Mouse (Mus musculus) embryonic facial prominence, embryonic 10.5 days (tissue): ENCODE measurements around the gene Zbtb16. TPM values are rescaled to one million over a fixed set of nuclear protein-coding genes. Genes with fewer than 3 reads are reported as not detected.

Source experiments
- DNase-seq: peaks from one replicate; pipeline ENCODE4 v3.0.0-alpha.2; 2017; ENCODE audit warnings: low spot score
- H3K27ac ChIP-seq: fragments of 300-500 bp; sonication (generic); replicated peaks from 2 replicates; pipeline ENCODE4 v1.5.1; 2016; ENCODE audit warnings: mild to moderate bottlenecking
- H3K27me3 ChIP-seq: fragments of 300-500 bp; sonication (generic); replicated peaks from 2 replicates; pipeline ENCODE4 v1.6.1; 2016; ENCODE audit warnings: low read depth, mild to moderate bottlenecking; ENCODE audit not compliant: poor library complexity, severe bottlenecking
- H3K36me3 ChIP-seq: fragments of 300-500 bp; sonication (generic); replicated peaks from 2 replicates; pipeline ENCODE4 v1.6.1; 2016; ENCODE audit warnings: mild to moderate bottlenecking, moderate library complexity
- H3K4me1 ChIP-seq: fragments of 300-500 bp; sonication (generic); 2 replicates; pipeline ENCODE4 v1.6.1; 2016
- H3K4me3 ChIP-seq: fragments of 300-500 bp; sonication (generic); 2 replicates; pipeline ENCODE4 v1.5.1; 2016; ENCODE audit warnings: mild to moderate bottlenecking, moderate library complexity
- H3K9me3 ChIP-seq: fragments of 300-500 bp; sonication (generic); 2 replicates; pipeline ENCODE4 v1.6.1; 2016; ENCODE audit warnings: mild to moderate bottlenecking
- WGBS: fragments of 180-500 bp; shearing (Covaris S2); methylation state at CpG from one replicate; pipeline ENCODE4 v1.1.7; 2016; 5-methylcytosine and 5-hydroxymethylcytosine counted together
- polyA plus RNA-seq: library from polyadenylated mRNA; unstranded; fragments of >200 nt; fragmentation: Nextera tagmentation; extraction: Ambion mirVana; gene quantifications from 2 replicates; pipeline ENCODE4 v1.2.1, GENCODE M21; 2016

The Zbtb16 gene
- polyA plus RNA-seq, 1 experiment from 2014 or later, result 15.8 TPM

GRCm38 (mm10) chr9:48652026-48652425 is 184.0 kb downstream of the Zbtb16 start:
- DNase-seq, result no peak
- no peak overlapping the region for H3K4me3 ChIP-seq
- H3K4me1 ChIP-seq, result peaks cover 89% of the 10 kb centered on the region
- WGBS, result 42% methylated on average over 4 of the region's 4 CpGs
- no peaks in the 10 kb centered on the region for H3K9me3 ChIP-seq
- H3K36me3 ChIP-seq, result peaks cover 7% of the 10 kb centered on the region
- no peak overlapping the region for H3K27ac ChIP-seq
- peaks cover 24% of the 10 kb centered on the region for H3K27me3 ChIP-seq

GRCm38 (mm10) chr9:48650846-48651245 is 185.2 kb downstream of the Zbtb16 start:
- Histone ChIP-seq H3K9me3 (no peaks in the 10 kb centered on the region), H3K4me1 (peaks cover 85% of the 10 kb centered on the region), H3K27ac (no peak overlapping the region), H3K27me3 (peaks cover 26% of the 10 kb centered on the region), H3K4me3 (no peak overlapping the region), H3K36me3 (no peaks in the 10 kb centered on the region)
- DNase-seq, result peak; percentile 5
- 84% methylated on average over 2 of the region's 2 CpGs for WGBS

GRCm38 (mm10) chr9:48649851-48650685 is 186.0 kb downstream of the Zbtb16 start:
- Histone ChIP-seq H3K27me3 (peaks cover 26% of the 10 kb centered on the region), H3K9me3 (no peaks in the 10 kb centered on the region), H3K36me3 (no peaks in the 10 kb centered on the region), H3K27ac (peak overlapping the region; percentile 82), H3K4me1 (peaks cover 77% of the 10 kb centered on the region), H3K4me3 (peak overlapping the region; percentile 52)
- peak; percentile 22 for DNase-seq
- 28% methylated on average over 17 of the region's 17 CpGs for WGBS

GRCm38 (mm10) chr9:48649098-48649766 is 186.8 kb downstream of the Zbtb16 start:
- H3K36me3 ChIP-seq, result no peaks in the 10 kb centered on the region
- H3K9me3 ChIP-seq, result peaks cover 7% of the 10 kb centered on the region
- peak overlapping the region; percentile 52 for H3K4me3 ChIP-seq
- DNase-seq, result peak; percentile 83
- H3K27me3 ChIP-seq, result peaks cover 26% of the 10 kb centered on the region
- H3K4me1 ChIP-seq, result peaks cover 69% of the 10 kb centered on the region
- under 1% methylated on average over 22 of the region's 22 CpGs for WGBS
- peak overlapping the region; percentile 82 for H3K27ac ChIP-seq

GRCm38 (mm10) chr9:48648285-48649097 is 187.5 kb downstream of the Zbtb16 start:
- WGBS, result 33% methylated on average over 12 of the region's 12 CpGs

GRCm38 (mm10) chr9:48647648-48648284 is 188.3 kb downstream of the Zbtb16 start:
- H3K4me1 ChIP-seq, result peaks cover 57% of the 10 kb centered on the region
- H3K9me3 ChIP-seq, result peaks cover 9% of the 10 kb centered on the region
- peak overlapping the region; percentile 82; the same call in 1 of the 2 replicates for H3K27ac ChIP-seq
- peak; percentile 23 for DNase-seq
- H3K27me3 ChIP-seq, result peaks cover 23% of the 10 kb centered on the region
- WGBS, result 16% methylated on average over 10 of the region's 10 CpGs
- no peak overlapping the region for H3K4me3 ChIP-seq
- no peaks in the 10 kb centered on the region for H3K36me3 ChIP-seq

More at GRCm38 (mm10) chr9:48648285-48649097, 187.5 kb downstream of the Zbtb16 start:
- peak; percentile 13 for DNase-seq
- H3K27ac ChIP-seq, result peak overlapping the region; percentile 82
- H3K4me3 ChIP-seq, result peak overlapping the region; percentile 52
- H3K36me3 ChIP-seq, result no peaks in the 10 kb centered on the region
- peaks cover 61% of the 10 kb centered on the region for H3K4me1 ChIP-seq
- H3K9me3 ChIP-seq, result peaks cover 9% of the 10 kb centered on the region
- H3K27me3 ChIP-seq, result peaks cover 26% of the 10 kb centered on the region

GRCm38 (mm10) chr9:48646781-48647647 is 189.0 kb downstream of the Zbtb16 start:
- no peak overlapping the region for H3K4me3 ChIP-seq
- H3K36me3 ChIP-seq, result no peaks in the 10 kb centered on the region
- peak; percentile 11 for DNase-seq
- peaks cover 20% of the 10 kb centered on the region for H3K27me3 ChIP-seq
- peaks cover 53% of the 10 kb centered on the region for H3K4me1 ChIP-seq
- H3K27ac ChIP-seq, result peak overlapping the region; percentile 57; the same call in 1 of the 2 replicates
- 42% methylated on average over 16 of the region's 16 CpGs for WGBS
- H3K9me3 ChIP-seq, result peaks cover 9% of the 10 kb centered on the region

- Histone ChIP-seq H3K27ac (no peak overlapping the region), H3K36me3 (no peaks in the 10 kb centered on the region), H3K4me1 (peaks cover 47% of the 10 kb centered on the region), H3K9me3 (peaks cover 9% of the 10 kb centered on the region), H3K4me3 (no peak overlapping the region), H3K27me3 (peaks cover 20% of the 10 kb centered on the region)
- WGBS, result 25% methylated on average over 4 of the region's 4 CpGs
- peak; percentile 76 for DNase-seq
These were observed 189.8 kb downstream of the Zbtb16 start for GRCm38 (mm10) chr9:48646251-48646650.

GRCm38 (mm10) chr9:48645648-48646126 is 190.3 kb downstream of the Zbtb16 start:
- no peak overlapping the region for H3K4me3 ChIP-seq
- WGBS, result 63% methylated on average over 4 of the region's 4 CpGs
- H3K4me1 ChIP-seq, result peaks cover 42% of the 10 kb centered on the region
- peaks cover 20% of the 10 kb centered on the region for H3K27me3 ChIP-seq
- H3K9me3 ChIP-seq, result peaks cover 9% of the 10 kb centered on the region
- H3K27ac ChIP-seq, result no peak overlapping the region
- DNase-seq, result peak; percentile 9
- no peaks in the 10 kb centered on the region for H3K36me3 ChIP-seq

- DNase-seq, result peak; percentile 36
These were observed 190.9 kb downstream of the Zbtb16 start for GRCm38 (mm10) chr9:48644926-48645647.

More at GRCm38 (mm10) chr9:48644926-48645647, 190.9 kb downstream of the Zbtb16 start:
- H3K27ac ChIP-seq, result no peak overlapping the region
- WGBS, result 55% methylated on average over 13 of the region's 13 CpGs
- peaks cover 9% of the 10 kb centered on the region for H3K9me3 ChIP-seq
- peaks cover 36% of the 10 kb centered on the region for H3K4me1 ChIP-seq
- H3K4me3 ChIP-seq, result no peak overlapping the region
- H3K27me3 ChIP-seq, result peaks cover 20% of the 10 kb centered on the region
- no peaks in the 10 kb centered on the region for H3K36me3 ChIP-seq
